Mouse (Mus musculus) fibroblast of lung, adult 2 months (primary cell): Measurements from ENCODE around the gene Eea1.
"Not testable (repeated sequence)": the region's sequence is repeated elsewhere in the genome, so short reads cannot be mapped to it uniquely, and the experiment has no call there.

Experiments used
- DNase-seq: peaks from one replicate; pipeline ENCODE4 v3.0.0-alpha.2; 2011; ENCODE audit warnings: low read depth

The Eea1 gene

DNA sequence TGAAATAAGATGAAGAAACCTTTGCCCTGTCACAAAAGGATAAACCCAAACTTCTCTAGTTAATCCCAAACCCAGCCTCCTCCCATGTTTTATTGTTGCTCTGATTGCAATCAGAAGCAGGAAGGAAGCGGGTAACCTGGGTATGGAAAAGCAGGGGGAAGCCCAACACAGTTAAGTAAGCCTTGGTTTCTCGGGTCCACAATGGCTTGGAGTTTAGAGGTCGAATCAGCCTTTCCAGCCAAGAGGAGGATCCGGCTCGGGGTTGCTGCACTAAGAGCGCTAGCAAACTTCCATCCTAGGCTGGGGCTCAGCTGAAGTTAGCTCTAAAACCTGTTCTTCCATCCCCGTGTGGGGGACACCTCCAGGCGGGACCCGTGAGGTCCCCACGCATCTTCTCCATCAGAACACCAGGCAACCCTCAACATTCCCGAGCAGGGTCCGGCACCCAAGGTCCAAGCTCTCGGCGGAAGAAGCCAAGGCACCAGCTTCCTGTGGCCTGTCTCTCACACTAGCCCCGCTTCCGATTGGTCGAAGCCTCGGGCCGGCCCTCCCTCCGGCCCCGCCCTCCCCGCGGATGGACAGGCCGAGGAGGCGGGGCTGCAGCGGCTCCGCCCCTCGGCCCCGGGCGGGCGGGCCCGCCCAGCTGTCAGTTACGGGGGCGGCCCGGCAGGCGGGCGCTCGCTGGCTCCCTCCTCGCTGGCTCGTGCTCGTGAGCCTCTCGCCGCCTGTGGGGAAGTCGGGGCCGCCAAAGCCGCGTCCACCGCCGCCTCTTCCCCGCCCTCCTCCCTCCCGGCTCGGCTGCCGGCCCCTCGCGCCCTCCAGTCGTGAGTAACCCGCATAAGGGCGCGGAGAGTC is at the start of gene Eea1:
TSS of gene Eea1 (plus strand) at position 605 of the 855 bp plus-strand sequence.
- DNase-seq, result peak; percentile 86

DNA sequence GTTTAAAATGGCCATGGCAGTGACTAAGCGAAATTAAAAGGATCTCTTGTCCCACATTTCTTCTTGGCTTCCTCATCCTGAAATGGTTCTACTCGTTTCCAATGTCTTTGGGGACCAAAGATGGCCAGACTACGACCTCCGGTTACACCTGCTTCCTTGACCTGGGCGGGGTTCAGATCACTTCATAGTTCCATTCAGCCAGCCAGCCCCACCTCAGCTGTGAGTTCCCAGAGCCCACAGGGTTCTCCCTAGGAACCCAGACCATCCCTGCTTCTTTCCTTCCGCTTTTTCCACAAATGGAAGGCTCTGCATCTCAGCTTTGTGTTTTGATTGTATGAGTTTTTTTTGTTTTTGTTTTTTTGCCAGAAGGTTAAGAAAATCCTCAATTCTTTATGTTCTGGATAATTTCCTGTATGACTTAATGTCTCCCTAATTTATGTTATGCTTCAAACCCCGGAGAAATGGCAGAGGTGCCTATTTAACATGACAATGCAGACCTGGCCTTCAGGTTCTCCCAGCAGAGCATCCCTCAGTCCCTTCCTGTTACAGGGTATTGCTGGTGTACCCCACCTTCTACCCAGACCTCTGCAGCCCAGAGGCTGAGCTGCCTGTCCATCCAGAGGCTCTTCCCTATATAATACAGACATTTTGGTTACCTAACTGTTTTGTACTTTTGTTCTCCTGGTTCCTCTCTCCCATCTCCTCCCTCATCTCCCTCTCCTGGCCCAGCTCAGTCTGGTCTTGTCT is 49.1 kb upstream of the Eea1 start:
- no peak for DNase-seq

DNA sequence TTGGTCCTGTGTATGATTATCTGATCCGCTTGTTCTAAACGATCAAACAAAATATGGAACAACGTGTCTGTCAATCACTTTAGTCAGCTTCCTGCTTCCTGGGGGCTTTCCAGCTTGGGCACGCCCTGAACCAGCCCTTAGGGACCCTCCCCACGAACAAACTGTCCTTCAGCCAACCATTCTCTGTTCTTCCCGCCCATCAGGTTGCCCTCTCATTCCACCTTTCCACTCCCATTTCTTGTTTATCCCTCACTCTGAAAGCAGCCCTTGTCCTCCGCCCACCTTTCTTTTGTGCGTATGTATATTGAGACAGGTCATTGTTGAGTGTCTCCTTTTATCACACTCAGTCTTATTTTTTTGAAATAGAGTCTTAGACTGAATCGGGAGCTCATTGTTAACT is 48.3 kb upstream of the Eea1 start:
- DNase-seq, result no peak

DNA sequence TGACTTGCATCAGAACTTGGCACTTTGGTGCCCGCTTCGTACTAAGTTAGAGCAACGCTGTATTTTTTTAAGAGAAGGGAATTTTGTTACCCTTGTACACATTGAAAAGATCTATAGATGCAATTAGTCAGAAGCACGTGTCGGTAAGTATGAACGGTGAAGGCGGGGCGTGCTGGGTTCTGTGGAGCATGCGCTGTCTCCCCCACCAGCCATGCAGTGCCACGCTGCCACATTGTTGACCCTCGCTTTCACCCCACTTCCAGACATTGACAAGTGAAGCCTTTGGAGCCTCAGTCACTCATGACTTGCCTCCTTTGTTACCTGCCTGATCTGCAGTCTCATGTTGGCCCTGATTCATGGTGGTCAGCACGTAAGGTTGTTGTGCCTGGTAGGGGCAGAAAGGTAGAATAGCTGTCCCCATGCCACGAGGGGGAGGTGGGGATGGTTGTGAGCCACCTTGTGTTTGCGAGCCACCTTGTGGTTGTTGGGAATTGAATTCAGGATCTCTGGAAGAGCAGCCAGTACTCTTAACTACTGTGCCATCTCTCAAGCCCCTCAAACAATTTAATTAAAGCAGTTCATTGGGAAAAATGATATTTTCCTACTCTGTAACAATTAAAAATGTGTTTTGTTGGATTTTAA is 47.0 kb upstream of the Eea1 start:
- no peak for DNase-seq

DNA sequence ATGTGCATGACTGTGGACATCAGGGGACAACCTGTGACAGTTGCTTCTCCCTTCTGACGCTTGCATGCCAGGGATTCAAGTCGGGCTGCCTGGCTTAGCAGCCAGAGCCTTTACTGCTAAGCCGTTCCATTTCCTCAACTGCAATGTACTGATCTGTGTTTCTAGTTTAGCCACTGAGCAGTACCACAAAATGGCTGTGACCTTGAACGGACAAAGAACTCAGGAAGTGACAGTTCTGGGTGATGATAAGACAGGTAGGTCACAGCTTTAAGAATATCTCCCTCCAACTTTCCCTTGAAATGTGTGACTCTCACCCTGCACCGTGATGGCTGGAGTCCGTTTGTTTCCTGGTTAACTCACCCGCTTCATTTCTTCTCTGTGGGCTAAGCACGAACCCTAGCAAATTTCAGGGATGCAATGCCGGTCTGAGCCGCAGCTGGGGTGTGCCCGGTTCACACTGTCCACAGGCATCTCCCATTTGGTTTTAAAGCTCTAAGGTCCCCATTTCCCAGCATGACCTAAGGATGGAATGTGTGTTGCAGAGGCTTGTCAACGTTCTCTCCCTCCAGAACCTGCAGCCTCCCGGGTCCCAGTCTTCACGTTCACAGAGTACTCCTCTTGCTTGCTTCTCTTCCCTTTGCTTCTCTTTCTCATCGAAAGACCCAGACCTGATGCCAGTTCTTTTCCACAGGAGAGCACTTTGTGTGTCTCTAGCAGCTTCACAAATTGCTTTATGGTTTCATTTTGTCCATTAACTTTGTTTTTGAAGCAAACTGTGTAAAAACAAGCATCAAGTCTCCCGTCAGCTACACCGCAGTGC is 46.2 kb upstream of the Eea1 start:
- no peak for DNase-seq

DNA sequence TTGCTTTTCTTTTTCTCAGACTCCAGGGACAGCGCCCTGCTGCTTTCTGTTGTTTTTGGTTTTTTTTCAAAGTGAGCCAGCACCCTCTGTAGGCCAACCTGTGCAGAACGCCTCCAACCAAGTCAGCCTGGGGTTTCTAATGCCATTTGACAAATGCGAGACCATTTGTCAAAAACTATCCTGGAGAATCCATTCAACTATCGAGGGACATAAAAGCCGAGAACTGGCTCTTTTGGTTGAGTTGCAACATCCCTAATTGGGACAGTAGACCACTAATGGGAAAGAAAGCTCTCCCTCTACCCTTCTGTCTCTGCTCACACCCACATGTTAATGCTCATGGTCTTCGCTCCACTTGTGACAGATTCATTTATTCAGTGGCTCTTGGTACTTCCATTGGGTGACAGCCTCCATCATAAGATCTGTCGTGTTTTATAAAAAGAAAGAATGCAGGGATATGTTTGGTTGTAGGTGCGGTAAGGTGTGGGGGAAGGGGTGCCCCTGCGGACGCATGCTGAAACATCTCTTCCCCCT is 45.5 kb upstream of the Eea1 start:
- peak; percentile 59 for DNase-seq

DNA sequence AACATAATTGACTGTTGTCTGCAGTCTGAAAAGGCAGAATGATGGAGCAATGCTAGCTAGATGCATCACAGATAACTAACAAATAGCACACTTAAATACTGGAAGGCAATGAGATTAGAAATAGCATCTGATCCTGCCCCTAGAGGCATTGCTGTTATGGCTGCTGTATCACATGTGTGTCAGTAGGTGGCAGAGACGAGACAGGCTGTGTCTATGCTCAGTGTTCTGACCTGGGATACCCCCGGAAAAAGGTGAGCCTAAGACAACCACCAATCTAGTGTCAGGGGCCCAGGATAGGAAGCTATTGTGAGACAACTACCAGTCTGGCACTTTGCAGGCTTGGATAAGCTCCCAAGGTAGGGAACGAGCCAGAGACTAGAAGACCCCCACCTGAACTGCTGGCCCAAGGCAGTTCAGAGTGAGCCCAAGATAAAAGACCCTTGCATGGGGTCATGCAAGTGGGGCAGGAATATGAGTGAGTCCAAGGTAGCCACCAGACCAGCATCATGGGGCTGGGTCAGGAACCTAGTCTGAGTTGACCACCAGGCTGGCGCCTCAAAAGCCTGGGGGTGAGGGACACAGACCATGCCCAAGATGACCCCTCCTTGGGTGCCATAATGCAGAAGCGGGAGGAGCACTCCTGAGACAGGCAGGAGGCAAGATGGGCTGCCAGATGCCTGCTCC is 41.8 kb upstream of the Eea1 start:
- no peak for DNase-seq

DNA sequence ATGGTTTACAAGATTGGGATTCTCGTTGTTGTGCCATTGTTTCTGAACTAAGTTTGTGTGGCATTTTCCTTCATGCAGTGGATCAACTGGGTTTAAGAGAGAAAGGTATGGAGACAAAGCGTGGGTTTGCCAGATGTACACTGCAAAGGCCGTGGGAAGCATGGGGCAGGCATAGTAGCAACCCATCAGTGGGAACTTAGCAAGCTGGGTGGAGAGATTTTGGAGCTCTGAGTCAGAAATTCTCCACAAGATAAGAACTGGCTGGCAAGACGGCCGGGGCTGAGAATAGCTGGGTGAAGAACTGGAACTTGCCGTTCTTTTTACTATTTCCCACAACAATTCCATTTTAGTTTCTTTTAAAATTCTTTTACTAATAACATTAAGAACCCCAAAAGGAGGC is 35.8 kb upstream of the Eea1 start:
- DNase-seq, result no peak

DNA sequence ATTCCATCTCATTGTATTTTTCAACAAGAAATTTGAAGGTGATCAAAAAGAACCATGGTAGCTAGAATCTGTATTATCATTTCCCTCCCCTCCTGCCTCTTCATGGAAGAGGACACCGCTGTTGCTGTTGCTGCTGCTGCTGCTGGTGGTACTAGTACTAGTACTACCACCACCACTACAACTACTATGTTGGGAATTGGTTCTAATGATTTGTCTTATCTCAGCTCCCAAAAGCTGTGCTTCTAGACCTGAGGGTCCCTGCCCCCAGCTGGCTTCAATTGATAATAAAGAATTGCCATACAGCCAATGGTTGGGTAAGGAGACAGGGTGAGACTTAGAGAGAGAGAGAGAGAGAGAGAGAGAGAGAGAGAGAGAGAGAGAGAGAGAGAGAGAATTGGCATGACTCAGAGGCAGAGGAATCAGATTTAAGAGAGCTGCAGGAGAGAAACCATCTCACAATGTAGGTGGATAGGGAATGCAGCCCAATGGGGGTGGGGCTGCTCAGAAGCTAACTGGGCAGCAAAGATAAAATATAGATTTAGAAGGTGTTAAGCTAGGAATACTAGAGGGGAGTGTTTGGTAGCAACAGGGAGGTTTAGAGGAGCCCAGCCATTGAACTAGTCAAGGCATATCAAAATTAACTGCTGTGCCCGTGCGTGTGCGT is 31.1 kb upstream of the Eea1 start:
- DNase-seq, result no peak

DNA sequence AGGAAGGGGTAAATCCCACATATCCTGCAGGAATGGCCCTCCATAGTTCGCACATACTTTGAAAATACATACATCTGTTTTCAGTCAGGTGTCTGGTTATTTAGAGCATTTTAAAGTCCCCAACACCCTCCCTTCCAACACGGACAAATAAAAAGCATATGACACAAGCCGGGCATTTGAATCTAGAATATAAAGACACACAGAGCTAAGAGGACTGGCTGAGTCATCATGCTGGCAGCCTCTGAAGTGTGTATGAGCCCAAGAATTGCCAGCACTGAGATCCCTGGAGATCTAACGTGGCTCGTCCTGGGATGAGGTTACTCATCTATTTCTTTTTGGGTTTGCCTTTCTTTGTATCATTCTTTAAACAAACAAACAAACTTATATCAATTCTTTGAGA is 29.4 kb upstream of the Eea1 start:
- DNase-seq, result peak; percentile 48

DNA sequence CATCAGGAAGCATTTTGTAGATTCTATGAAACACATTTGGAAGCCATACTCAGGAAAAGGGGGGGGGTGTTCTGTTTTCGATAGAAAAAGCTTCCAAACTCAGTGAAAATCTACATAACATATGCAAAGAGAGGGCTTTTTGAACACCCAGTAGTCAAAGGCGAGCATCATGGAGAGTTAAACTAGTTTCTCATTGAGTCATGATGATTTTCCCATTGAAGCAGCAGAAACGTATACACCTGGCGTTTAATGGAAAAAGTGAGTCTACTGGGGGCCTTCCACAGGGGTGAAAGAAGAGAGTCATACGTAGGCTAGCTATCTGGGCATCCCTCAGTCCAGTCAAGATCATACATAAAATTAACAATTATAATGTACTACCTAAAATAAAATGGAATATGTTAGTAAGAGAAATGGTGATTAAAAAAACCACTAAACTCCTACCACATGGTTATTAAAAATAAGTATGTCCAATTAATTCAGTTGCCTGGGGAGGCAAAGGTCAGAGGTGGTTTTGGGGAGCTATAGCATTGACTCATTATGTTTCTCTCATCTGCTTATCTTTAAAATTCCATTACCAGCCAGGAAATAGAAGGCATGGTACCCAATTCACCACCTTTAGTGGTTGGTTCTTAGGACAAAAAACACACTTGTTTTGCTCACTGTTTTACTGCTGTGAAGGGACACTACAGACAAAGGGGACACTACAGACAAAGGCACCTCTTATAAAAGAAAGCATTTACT is 25.8 kb upstream of the Eea1 start:
- no peak for DNase-seq

DNA sequence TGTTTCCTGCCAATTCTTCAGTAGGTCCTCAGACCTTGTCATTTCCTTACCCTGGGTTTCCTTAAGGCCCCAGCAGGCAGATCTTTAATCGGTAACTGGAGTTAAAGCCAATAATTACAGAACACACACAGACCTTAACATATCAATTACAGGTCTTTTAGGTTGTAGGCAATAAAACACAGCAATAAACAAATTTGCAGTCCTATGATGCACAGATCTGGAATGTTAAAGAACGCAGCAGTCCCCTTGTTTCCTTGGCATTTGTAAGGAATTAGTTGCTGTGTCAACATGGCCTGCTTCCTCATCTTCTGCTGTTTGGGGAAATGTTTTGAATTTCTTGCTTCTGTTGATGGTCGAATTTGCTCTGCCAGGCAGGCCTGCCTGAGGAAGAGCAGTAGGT is 21.7 kb upstream of the Eea1 start:
- DNase-seq, result peak; percentile 9

DNA sequence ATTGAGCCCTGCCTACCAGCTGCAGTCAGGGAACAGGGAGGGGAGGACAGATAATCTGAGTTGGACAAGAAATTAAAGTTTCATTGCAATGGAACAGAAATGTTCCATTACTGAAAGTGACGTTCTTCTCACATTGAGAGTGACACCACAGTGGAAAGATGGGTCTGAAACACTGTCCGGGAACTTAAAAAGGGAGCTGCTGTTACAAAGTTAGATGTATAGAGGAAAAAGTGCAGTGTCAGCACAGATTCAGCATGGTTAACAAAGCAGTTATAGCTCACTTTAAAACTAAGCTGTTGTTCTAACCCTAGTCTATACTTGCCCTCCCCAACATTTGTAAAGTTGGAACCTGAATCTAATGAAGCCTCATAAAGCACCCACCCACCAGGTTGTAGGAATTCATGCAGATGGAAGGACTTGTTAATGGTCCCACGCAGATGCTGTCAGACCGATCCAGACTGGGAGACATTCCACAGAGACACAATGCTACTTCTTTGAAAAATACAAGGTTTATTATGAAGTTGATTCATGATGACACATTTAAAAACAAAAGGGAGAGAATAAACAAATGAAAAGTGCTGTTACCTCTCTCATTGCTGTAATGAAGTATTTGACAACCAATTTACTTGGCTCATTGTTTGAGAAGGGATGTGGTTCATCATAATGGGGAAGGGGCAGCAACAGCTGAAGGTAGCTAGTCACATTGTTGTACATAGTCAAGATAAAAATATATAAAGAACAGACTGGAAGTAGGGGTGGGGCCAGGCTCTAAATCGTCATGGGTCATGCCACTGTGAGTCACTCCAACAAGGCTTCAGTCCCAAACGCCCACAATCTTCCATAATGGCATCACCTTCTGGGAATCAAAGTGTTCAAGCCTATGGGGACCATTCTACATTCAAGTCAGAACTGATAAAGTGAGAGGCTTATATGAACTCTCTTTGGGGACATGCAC is 16.9 kb upstream of the Eea1 start:
- no peak for DNase-seq

DNA sequence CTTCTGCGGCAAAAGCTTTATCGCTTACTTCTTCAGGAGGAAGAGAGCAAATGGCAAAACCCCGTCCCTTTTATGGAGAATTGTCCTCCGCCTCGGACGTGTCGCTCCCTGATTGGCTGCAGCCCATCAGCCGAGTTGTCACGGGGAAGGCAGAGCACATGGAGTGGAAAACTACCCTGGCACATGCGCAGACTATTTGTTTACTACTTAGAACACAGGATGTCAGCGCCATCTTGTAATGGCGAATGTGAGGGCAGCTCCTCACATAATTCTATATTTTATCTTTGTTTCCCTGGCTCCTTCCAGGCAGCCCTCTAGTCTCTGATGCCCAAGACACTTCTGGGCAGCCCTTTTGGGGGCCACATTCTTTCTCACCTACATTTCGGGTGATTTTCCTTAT is 6.8 kb upstream of the Eea1 start:
- not testable (repeated sequence) for DNase-seq

DNA sequence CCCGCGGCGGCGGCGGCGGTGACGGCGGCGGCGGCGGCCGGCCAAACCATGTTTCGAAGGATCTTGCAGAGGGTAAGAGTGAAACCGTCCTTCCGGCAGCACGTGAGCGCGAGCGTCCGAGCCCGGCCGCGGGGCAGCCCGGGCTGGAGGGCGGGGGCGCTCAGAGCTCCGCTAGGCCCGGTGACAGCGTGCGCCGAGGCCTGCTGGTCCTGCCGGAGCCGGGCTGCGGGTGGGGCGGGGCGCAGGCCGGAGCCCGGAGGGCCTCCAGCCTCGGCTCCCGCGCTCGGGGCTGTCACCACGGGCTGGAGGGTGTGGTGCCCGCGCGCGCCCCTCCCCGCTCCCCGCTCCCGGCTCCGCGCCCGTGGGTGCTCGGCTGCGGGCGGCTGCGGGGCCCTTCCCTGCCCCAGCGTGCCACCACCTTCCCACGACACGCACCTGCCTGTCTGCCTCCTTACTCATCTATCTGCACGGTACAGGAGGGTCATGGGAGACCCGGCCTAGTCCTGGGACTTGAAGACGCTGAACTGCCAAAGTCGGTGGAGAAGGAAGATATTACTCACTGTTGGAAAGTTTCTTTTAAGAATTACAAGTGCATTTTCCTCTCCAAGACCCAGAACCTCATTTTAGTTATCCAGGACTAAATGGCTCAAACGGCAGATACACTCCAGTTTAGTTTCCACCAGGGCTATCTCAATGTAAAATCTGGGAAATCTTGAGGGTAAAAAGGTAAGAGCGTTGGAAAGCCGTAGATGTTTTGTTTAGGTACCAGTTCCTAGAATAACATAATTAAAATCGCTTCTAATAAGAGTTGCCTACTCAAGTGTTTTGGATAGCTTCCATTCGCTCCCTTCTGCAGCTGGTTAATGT is 684 bp downstream of the Eea1 start:
- DNase-seq, result peak; percentile 10

DNA sequence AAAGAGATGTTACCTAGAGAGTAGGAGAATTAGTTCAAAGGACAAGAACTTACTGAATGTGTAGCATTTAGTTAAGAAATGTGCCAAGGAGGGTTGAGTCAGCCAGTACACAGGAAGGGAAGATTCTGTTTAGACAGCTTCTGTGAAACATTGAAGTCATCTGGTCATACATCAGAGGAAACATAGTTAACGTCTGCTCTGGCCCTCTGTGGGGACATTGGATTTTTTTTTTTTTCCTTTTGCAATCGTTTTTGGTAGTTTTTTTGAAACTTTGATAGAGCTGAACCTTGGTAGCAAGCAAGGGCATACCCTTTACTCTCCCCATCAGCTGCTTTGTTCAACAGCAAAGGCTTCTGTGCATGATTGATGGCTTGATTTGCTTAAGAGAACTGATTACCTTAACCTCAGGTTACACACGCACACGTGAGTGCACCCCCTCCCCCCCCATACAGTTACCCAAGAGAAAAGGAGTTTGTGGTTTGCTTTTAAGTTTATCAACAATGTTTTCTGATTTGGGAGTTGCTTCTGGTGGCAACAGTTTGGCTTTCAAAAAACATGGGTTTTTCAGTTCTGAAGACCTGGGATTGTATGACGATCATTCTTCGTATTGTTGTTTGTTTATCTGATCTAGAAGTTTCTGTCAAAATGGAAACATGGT is 1.4 kb downstream of the Eea1 start:
- DNase-seq, result no peak

DNA sequence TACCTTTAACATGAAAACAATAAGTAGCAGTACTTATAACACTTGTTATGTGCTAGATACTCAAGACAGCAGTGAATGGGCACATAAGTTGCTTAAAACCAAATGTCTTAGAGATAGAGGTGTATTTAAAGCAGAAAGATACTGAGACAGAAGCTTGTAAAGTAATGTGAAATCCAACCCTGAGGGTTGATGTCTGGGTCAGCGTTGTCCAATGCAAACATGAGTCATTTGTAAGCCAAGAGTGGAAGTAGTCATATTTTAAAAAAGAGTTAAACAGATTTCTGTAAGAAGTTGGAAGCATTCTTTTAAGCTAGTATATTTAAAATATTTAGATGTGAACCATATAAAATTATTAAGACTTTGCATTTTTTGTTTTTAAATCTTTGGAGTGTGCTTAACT is 4.6 kb downstream of the Eea1 start:
- peak; percentile 14 for DNase-seq
